Mouse (Mus musculus) thymus, adult 2 months (tissue): Measurements from ENCODE around the gene Aamdc.

Experiments used
- CTCF ChIP-seq: fragments of 200-500 bp; IDR thresholded peaks from 2 replicates; pipeline ENCODE4 v1.5.1; 2012; ENCODE audit warnings: mild to moderate bottlenecking, control low read depth, low read length, moderate library complexity, borderline replicate concordance; ENCODE audit not compliant: control insufficient read depth, poor library complexity, insufficient read depth; ENCODE audit errors: extremely low read depth
- POLR2A ChIP-seq: fragments of 200-500 bp; IDR thresholded peaks from 2 replicates; pipeline ENCODE4 v1.6.1; 2012; ENCODE audit warnings: mild to moderate bottlenecking, low read length, control low read depth, moderate library complexity; ENCODE audit not compliant: control insufficient read depth, poor library complexity, insufficient read depth; ENCODE audit errors: extremely low read depth

GRCm38 (mm10) chr7:97563576-97563975 lies 15.7 kb downstream of the Aamdc start:
- no peak for TF ChIP-seq POLR2A
- TF ChIP-seq CTCF, result no peak
